Mouse (Mus musculus): ENCODE results near the gene Lpp. TPM values are rescaled to one million over a fixed set of nuclear protein-coding genes. Genes with fewer than 3 reads are reported as not detected.

The Lpp gene
- polyA plus RNA-seq, 1 experiment from 2014 or later = 10.9 TPM

- 81% methylated on average over 1 of the region's 1 CpGs for WGBS
Measured at GRCm38 (mm10) chr16:24478006-24478405, 84.7 kb downstream of the Lpp start.

GRCm38 (mm10) chr16:24478851-24479250 is 85.5 kb downstream of the Lpp start:
- H3K4me1 ChIP-seq (ENCODE audit: control insufficient read depth, insufficient read depth, low read depth, low read length) = no peaks in the 10 kb centered on the region
- no peak overlapping the region for H3K27ac ChIP-seq (ENCODE audit: low read depth, low read length)
- H3K9ac ChIP-seq (ENCODE audit: low read depth, low read length) = no peak overlapping the region
- H3K9me3 ChIP-seq (ENCODE audit: control insufficient read depth, low read length) = no peaks in the 10 kb centered on the region
- 99% methylated on average over 4 of the region's 4 CpGs for WGBS
- no peaks in the 10 kb centered on the region for H3K27me3 ChIP-seq (replicated peaks; ENCODE audit: control insufficient read depth, insufficient read depth, low read length)
- no peaks in the 10 kb centered on the region for H3K36me3 ChIP-seq (ENCODE audit: control insufficient read depth, insufficient read depth, low read length)
- H3K4me2 ChIP-seq (ENCODE audit: low read length) = no peak overlapping the region
- H3K4me3 ChIP-seq (ENCODE audit: low read length) = no peak overlapping the region
- ATAC-seq = no peak

More at GRCm38 (mm10) chr16:24478006-24478405, 84.7 kb downstream of the Lpp start:
- Histone ChIP-seq H3K4me3 (ENCODE audit: low read length) (no peak overlapping the region), H3K9me3 (ENCODE audit: control insufficient read depth, low read length) (no peaks in the 10 kb centered on the region), H3K27ac (ENCODE audit: low read depth, low read length) (no peak overlapping the region), H3K9ac (ENCODE audit: low read depth, low read length) (no peak overlapping the region), H3K27me3 (replicated peaks; ENCODE audit: control insufficient read depth, insufficient read depth, low read length) (no peaks in the 10 kb centered on the region), H3K36me3 (ENCODE audit: control insufficient read depth, insufficient read depth, low read length) (no peaks in the 10 kb centered on the region), H3K4me1 (ENCODE audit: control insufficient read depth, insufficient read depth, low read depth, low read length) (no peaks in the 10 kb centered on the region), H3K4me2 (ENCODE audit: low read length) (no peak overlapping the region)
- ATAC-seq = no peak

GRCm38 (mm10) chr16:24482648-24483047 is 89.3 kb downstream of the Lpp start:
- Histone ChIP-seq H3K4me1 (ENCODE audit: control insufficient read depth, insufficient read depth, low read depth, low read length) (no peaks in the 10 kb centered on the region), H3K9ac (ENCODE audit: low read depth, low read length) (no peak overlapping the region), H3K9me3 (ENCODE audit: control insufficient read depth, low read length) (peaks cover 3% of the 10 kb centered on the region; the same call in 1 of the 2 replicates), H3K27me3 (replicated peaks; ENCODE audit: control insufficient read depth, insufficient read depth, low read length) (no peaks in the 10 kb centered on the region), H3K4me3 (ENCODE audit: low read length) (no peak overlapping the region), H3K36me3 (ENCODE audit: control insufficient read depth, insufficient read depth, low read length) (no peaks in the 10 kb centered on the region), H3K27ac (ENCODE audit: low read depth, low read length) (no peak overlapping the region), H3K4me2 (ENCODE audit: low read length) (no peak overlapping the region)
- ATAC-seq = no peak
- 89% methylated on average over 6 of the region's 6 CpGs for WGBS

GRCm38 (mm10) chr16:24483527-24484101 is 90.3 kb downstream of the Lpp start:
- H3K9ac ChIP-seq (ENCODE audit: low read depth, low read length) = no peak overlapping the region
- no peak overlapping the region for H3K4me3 ChIP-seq (ENCODE audit: low read length)
- ATAC-seq = no peak
- no peak overlapping the region for H3K4me2 ChIP-seq (ENCODE audit: low read length)
- no peaks in the 10 kb centered on the region for H3K4me1 ChIP-seq (ENCODE audit: control insufficient read depth, insufficient read depth, low read depth, low read length)
- no peaks in the 10 kb centered on the region for H3K36me3 ChIP-seq (ENCODE audit: control insufficient read depth, insufficient read depth, low read length)
- no peaks in the 10 kb centered on the region for H3K27me3 ChIP-seq (replicated peaks; ENCODE audit: control insufficient read depth, insufficient read depth, low read length)
- H3K9me3 ChIP-seq (ENCODE audit: control insufficient read depth, low read length) = peaks cover 3% of the 10 kb centered on the region; the same call in 1 of the 2 replicates
- H3K27ac ChIP-seq (ENCODE audit: low read depth, low read length) = no peak overlapping the region
- 80% methylated on average over 13 of the region's 13 CpGs for WGBS

- no peak overlapping the region for H3K27ac ChIP-seq (ENCODE audit: low read depth, low read length)
- no peak overlapping the region for H3K4me2 ChIP-seq (ENCODE audit: low read length)
- WGBS = 47% methylated on average over 6 of the region's 6 CpGs
- peak; percentile 63 for ATAC-seq
- H3K27me3 ChIP-seq (replicated peaks; ENCODE audit: control insufficient read depth, insufficient read depth, low read length) = no peaks in the 10 kb centered on the region
- H3K9ac ChIP-seq (ENCODE audit: low read depth, low read length) = no peak overlapping the region
- H3K4me3 ChIP-seq (ENCODE audit: low read length) = no peak overlapping the region
- H3K4me1 ChIP-seq (ENCODE audit: control insufficient read depth, insufficient read depth, low read depth, low read length) = peaks cover 13% of the 10 kb centered on the region
- peaks cover 3% of the 10 kb centered on the region; the same call in 1 of the 2 replicates for H3K9me3 ChIP-seq (ENCODE audit: control insufficient read depth, low read length)
- no peaks in the 10 kb centered on the region for H3K36me3 ChIP-seq (ENCODE audit: control insufficient read depth, insufficient read depth, low read length)
Measured at GRCm38 (mm10) chr16:24487782-24488241, 94.5 kb downstream of the Lpp start.

GRCm38 (mm10) chr16:24489516-24490285 is 96.4 kb downstream of the Lpp start:
- Histone ChIP-seq H3K36me3 (ENCODE audit: control insufficient read depth, insufficient read depth, low read length) (no peaks in the 10 kb centered on the region), H3K9me3 (ENCODE audit: control insufficient read depth, low read length) (peaks cover 3% of the 10 kb centered on the region; the same call in 1 of the 2 replicates), H3K27me3 (replicated peaks; ENCODE audit: control insufficient read depth, insufficient read depth, low read length) (no peaks in the 10 kb centered on the region), H3K27ac (ENCODE audit: low read depth, low read length) (no peak overlapping the region), H3K4me3 (ENCODE audit: low read length) (no peak overlapping the region), H3K4me2 (ENCODE audit: low read length) (no peak overlapping the region), H3K4me1 (ENCODE audit: control insufficient read depth, insufficient read depth, low read depth, low read length) (peaks cover 17% of the 10 kb centered on the region), H3K9ac (ENCODE audit: low read depth, low read length) (no peak overlapping the region)
- WGBS = 80% methylated on average over 8 of the region's 8 CpGs
- ATAC-seq = no peak

GRCm38 (mm10) chr16:24490751-24491485 is 97.6 kb downstream of the Lpp start:
- H3K4me1 ChIP-seq (ENCODE audit: control insufficient read depth, insufficient read depth, low read depth, low read length) = peaks cover 21% of the 10 kb centered on the region
- peak overlapping the region; percentile 32; the same call in 1 of the 2 replicates for H3K27ac ChIP-seq (ENCODE audit: low read depth, low read length)
- WGBS = 32% methylated on average over 18 of the region's 18 CpGs
- H3K4me2 ChIP-seq (ENCODE audit: low read length) = no peak overlapping the region
- ATAC-seq = peak; percentile 73
- 0 out of 2 replicates have a peak overlapping the region, but pooled peaks have one; percentile 11 for H3K9ac ChIP-seq (ENCODE audit: low read depth, low read length)
- no peaks in the 10 kb centered on the region for H3K9me3 ChIP-seq (ENCODE audit: control insufficient read depth, low read length)
- H3K4me3 ChIP-seq (ENCODE audit: low read length) = no peak overlapping the region
- H3K27me3 ChIP-seq (replicated peaks; ENCODE audit: control insufficient read depth, insufficient read depth, low read length) = no peaks in the 10 kb centered on the region
- H3K36me3 ChIP-seq (ENCODE audit: control insufficient read depth, insufficient read depth, low read length) = no peaks in the 10 kb centered on the region

GRCm38 (mm10) chr16:24491486-24491758 is 98.1 kb downstream of the Lpp start:
- no peaks in the 10 kb centered on the region for H3K9me3 ChIP-seq (ENCODE audit: control insufficient read depth, low read length)
- H3K36me3 ChIP-seq (ENCODE audit: control insufficient read depth, insufficient read depth, low read length) = no peaks in the 10 kb centered on the region
- no peaks in the 10 kb centered on the region for H3K27me3 ChIP-seq (replicated peaks; ENCODE audit: control insufficient read depth, insufficient read depth, low read length)
- H3K4me1 ChIP-seq (ENCODE audit: control insufficient read depth, insufficient read depth, low read depth, low read length) = peaks cover 21% of the 10 kb centered on the region
- peak overlapping the region; percentile 32; the same call in 1 of the 2 replicates for H3K27ac ChIP-seq (ENCODE audit: low read depth, low read length)
- ATAC-seq = no peak
- no peak overlapping the region for H3K9ac ChIP-seq (ENCODE audit: low read depth, low read length)
- 76% methylated on average over 2 of the region's 2 CpGs for WGBS
- no peak overlapping the region for H3K4me2 ChIP-seq (ENCODE audit: low read length)
- no peak overlapping the region for H3K4me3 ChIP-seq (ENCODE audit: low read length)
